Mouse (Mus musculus): ENCODE data around the gene Depdc1a. TPM values are rescaled to one million over a fixed set of nuclear protein-coding genes. Genes with fewer than 3 reads are reported as not detected.
"Not testable (repeated sequence)": the region's sequence is repeated elsewhere in the genome, so short reads cannot be mapped to it uniquely, and the experiment has no call there.

The Depdc1a gene
- 27.7 and 28.5 TPM in 2 replicates for polyA plus RNA-seq (2016; fragmentation: Nextera tagmentation; extraction: Ambion mirVana)

DNA sequence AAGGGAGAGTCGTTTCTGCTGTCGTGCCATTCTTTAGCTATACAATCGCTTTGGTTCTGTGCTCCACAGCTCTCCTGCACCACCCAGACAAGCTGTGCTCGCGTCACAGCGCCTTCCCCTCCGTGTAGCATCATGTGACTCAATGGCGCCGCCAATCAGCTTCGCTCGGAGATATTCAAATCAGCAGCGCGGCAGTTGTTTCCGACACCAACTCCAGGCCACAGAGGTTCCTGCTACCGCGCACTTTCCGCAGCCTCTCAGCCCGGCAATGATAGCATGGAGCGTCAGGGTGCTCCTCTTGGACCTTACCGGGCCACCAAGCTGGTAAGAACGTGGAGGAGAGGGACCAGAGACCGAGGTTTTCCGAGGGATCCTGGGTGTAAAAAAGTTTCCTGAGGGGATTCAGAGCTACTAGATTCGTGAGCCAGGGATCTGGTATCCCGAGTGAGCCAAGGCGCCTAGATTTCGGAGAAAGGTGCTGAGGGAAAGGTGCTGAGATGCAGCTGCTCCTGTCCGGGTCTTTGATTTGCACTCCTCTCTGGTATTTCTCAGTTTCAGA is at the start of gene Depdc1a:
TSS of gene Depdc1a (plus strand) at position 191 of the 559 bp plus-strand sequence.
- WGBS (ENCODE audit: insufficient replicate concordance), result under 1% methylated on average over 28 of the region's 28 CpGs
- peaks cover 3% of the 10 kb centered on the region; the same call in 1 of the 2 replicates for H3K4me1 ChIP-seq
- H3K4me2 ChIP-seq, result peak within 1 kb of the TSS; percentile 73
- H3K36me3 ChIP-seq, result peaks cover 12% of the 10 kb centered on the region
- peak within 1 kb of the TSS; percentile 83 for H3K27ac ChIP-seq
- peak; percentile 100 for ATAC-seq
- peak within 1 kb of the TSS; percentile 84 for H3K9ac ChIP-seq
- peak within 1 kb of the TSS; percentile 77 for H3K4me3 ChIP-seq
- no peaks in the 10 kb centered on the region for H3K9me3 ChIP-seq (replicated peaks)
- no peaks in the 10 kb centered on the region for H3K27me3 ChIP-seq (replicated peaks)

DNA sequence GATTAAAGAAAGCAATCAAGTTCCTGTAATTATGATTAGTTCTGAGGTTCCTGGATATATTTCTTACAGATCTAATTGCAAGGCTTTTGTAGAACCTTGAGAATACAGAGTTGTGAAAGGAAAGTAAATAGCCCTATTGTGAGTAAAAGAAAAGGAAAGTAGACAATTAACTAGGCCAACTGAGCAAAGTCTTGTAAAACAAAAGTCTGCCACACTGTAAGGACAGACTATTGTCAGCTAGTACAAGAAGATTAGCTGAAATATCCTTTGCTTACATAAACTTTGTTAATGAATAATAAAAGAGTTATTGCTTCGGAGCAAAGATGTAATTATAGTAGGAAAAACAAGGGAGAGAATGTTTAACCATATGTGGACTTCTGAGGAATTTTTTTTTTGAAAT is 25.2 kb upstream of the Depdc1a start:
- 55% methylated on average over 1 of the region's 1 CpGs for WGBS (ENCODE audit: insufficient replicate concordance)
- no peaks in the 10 kb centered on the region for H3K4me1 ChIP-seq
- no peaks in the 10 kb centered on the region for H3K36me3 ChIP-seq
- no peaks in the 10 kb centered on the region for H3K9me3 ChIP-seq (replicated peaks)
- H3K27me3 ChIP-seq (replicated peaks), result no peaks in the 10 kb centered on the region
- H3K4me3 ChIP-seq, result no peak overlapping the region
- ATAC-seq, result no peak
- no peak overlapping the region for H3K27ac ChIP-seq
- H3K4me2 ChIP-seq, result no peak overlapping the region
- no peak overlapping the region for H3K9ac ChIP-seq

DNA sequence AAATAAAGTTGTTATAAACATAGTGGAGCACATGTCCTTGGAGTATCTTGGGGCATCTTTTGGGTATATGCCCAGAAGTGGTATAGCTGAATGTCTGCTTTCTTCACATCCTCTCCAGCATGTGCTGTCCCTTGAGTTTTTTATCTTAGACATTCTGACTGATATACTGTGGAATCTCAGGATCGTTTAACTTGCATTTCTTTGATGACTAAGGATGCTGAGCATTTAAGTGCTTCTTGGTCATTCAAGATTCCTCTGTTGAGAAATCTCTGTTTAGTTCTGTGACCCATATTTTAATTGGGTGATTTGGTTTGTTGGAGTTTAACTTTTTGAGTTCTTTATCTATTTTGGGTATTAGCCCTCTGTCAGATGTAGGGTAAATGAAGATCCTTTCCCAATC is 19.8 kb upstream of the Depdc1a start:
- Histone ChIP-seq H3K27me3 (replicated peaks) (no peaks in the 10 kb centered on the region), H3K9me3 (replicated peaks) (no peaks in the 10 kb centered on the region), H3K27ac (no peak overlapping the region), H3K36me3 (no peaks in the 10 kb centered on the region), H3K4me1 (no peaks in the 10 kb centered on the region), H3K9ac (no peak overlapping the region), H3K4me3 (no peak overlapping the region), H3K4me2 (no peak overlapping the region)
- WGBS (ENCODE audit: insufficient replicate concordance), result 46% methylated on average over 1 of the region's 1 CpGs
- no peak for ATAC-seq

DNA sequence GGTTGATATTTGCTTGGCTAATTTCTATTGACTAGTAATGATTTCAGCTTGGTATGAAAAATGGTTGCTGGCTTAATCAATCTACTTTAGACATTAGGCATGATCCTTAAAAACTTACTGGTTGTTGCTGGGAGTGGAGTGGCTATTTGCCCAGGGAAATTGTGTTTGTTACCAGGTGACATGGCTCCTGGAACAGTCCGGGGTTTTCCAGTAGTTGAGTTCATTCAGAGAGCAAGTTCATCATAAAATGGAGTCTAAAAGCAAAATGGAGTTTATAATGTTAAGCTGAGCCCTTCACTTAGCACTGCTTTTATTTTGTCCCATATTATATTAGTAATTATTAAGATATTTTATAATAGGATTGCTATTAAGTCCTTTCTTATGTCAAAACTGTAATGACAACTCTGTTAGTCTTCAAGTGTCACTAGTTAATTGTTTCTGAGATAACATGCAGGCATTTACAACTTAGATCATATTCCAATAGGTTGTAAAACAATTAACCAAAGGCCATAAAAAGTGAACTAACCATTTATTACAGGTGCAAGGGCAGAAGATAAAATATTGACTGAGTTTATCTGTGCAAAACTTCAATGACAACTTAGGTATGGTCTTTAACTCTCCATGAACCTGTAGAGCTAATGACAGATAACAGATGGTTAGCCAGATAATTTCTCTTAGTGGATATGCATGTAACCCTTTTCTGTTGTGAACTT is 17.8 kb upstream of the Depdc1a start:
- Histone ChIP-seq H3K27ac (no peak overlapping the region), H3K9me3 (replicated peaks) (no peaks in the 10 kb centered on the region), H3K9ac (no peak overlapping the region), H3K4me3 (no peak overlapping the region), H3K4me2 (no peak overlapping the region), H3K4me1 (no peaks in the 10 kb centered on the region), H3K27me3 (replicated peaks) (no peaks in the 10 kb centered on the region), H3K36me3 (no peaks in the 10 kb centered on the region)
- no peak for ATAC-seq
- WGBS (ENCODE audit: insufficient replicate concordance), result 57% methylated on average over 1 of the region's 1 CpGs

DNA sequence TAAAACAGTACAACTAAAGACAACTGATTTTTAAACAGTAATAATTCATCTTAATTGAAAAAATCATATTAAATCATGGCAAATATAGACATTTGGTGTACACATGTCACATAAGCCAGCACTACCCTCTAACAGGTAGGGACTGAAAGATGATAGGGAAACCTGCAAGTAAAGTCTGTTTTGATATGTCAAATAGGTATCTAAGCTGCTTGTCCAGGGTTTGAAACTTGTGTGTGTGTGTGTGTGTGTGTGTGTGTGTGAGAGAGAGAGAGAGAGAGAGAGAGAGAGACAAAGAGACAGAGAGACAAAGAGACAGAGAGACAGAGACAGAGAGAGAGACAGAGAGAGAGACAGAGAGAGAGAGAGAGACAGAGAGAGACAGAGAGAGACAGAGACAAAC is 524 bp upstream of the Depdc1a start:
- not testable (repeated sequence) for H3K36me3 ChIP-seq; H3K27me3 ChIP-seq (replicated peaks); H3K9me3 ChIP-seq (replicated peaks); H3K4me1 ChIP-seq
- ATAC-seq, result peak; percentile 48
- Histone ChIP-seq H3K4me2 (peak overlapping the region; percentile 73), H3K9ac (peak overlapping the region; percentile 84), H3K27ac (peak overlapping the region; percentile 36; the same call in 1 of the 2 replicates), H3K4me3 (peak overlapping the region; percentile 77)

DNA sequence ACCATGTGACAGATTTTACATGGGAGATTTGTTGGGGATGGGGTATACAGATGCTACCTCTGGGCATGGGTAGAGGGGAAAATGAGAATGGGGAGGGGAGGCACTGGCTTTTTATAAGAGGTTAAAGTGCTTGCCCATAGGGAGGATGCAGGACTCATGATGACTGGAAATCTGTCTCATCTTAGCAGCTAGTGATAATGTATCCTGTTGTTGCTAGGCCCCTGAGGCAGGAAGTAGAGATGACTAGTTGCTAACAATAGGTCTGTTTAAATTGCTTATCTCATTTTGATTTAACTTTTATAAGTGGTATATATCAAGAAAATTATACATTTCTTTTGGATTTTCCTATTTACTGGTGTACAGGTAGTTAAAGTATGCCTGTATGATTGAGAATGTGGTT is 13.7 kb downstream of the Depdc1a start:
- H3K36me3 ChIP-seq, result peaks cover 12% of the 10 kb centered on the region

DNA sequence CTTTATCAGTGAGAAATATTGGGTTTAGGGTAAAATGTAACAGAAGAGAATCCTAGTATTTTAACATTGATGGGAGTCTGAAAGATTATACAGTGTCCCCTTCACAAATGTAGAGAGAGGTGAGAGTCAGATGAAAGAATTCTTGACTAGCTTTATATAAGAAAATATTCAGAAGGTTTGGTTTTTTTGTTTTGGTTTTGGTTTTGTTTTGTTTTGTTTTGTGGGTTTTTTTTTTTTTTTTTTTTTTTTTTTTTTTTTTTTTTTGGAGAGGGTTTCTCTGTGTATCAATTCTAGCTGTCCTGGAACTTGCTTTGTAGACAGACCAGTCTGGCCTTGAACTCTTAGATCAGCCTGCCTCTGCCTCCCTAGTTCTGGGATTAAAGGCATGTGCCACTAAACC is 33.3 kb downstream of the Depdc1a start:
- H3K4me3 ChIP-seq, result no peak overlapping the region
- H3K36me3 ChIP-seq, result peaks cover 31% of the 10 kb centered on the region
- no peaks in the 10 kb centered on the region for H3K27me3 ChIP-seq (replicated peaks)
- H3K4me2 ChIP-seq, result no peak overlapping the region
- no peak overlapping the region for H3K27ac ChIP-seq
- H3K9me3 ChIP-seq (replicated peaks), result no peaks in the 10 kb centered on the region
- H3K9ac ChIP-seq, result no peak overlapping the region
- no peaks in the 10 kb centered on the region for H3K4me1 ChIP-seq
- no peak for ATAC-seq

More for the DNA sequence above, 13.7 kb downstream of the Depdc1a start:
- H3K27me3 ChIP-seq (replicated peaks), result no peaks in the 10 kb centered on the region
- H3K4me1 ChIP-seq, result no peaks in the 10 kb centered on the region
- no peak overlapping the region for H3K4me2 ChIP-seq
- H3K9me3 ChIP-seq (replicated peaks), result no peaks in the 10 kb centered on the region
- ATAC-seq, result no peak
- H3K9ac ChIP-seq, result no peak overlapping the region
- no peak overlapping the region for H3K4me3 ChIP-seq
- H3K27ac ChIP-seq, result no peak overlapping the region

DNA sequence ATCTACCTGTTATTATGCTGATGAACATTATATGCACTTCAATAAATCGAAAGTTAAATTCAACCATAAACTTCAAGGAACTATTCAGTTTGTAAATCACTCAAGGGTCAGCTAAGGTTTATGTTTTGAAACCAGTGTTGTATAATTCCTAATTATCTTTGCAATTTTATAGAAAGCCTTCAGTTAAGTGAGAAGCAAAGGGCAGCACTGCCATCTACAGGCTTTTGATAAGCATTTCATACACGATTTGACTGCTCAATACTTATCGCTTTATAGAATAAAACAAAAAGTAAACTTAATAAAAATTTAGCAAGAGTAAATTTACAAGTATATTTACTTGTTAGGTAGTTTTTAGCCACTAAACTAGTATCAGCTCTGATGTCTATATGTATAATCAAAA is 53.1 kb downstream of the Depdc1a start:
- Histone ChIP-seq H3K27ac (no peak overlapping the region), H3K4me1 (no peaks in the 10 kb centered on the region), H3K36me3 (no peaks in the 10 kb centered on the region), H3K4me2 (no peak overlapping the region), H3K4me3 (no peak overlapping the region), H3K9ac (no peak overlapping the region), H3K9me3 (replicated peaks) (no peaks in the 10 kb centered on the region), H3K27me3 (replicated peaks) (no peaks in the 10 kb centered on the region)
- 69% methylated on average over 3 of the region's 3 CpGs for WGBS (ENCODE audit: insufficient replicate concordance)
- ATAC-seq, result no peak

DNA sequence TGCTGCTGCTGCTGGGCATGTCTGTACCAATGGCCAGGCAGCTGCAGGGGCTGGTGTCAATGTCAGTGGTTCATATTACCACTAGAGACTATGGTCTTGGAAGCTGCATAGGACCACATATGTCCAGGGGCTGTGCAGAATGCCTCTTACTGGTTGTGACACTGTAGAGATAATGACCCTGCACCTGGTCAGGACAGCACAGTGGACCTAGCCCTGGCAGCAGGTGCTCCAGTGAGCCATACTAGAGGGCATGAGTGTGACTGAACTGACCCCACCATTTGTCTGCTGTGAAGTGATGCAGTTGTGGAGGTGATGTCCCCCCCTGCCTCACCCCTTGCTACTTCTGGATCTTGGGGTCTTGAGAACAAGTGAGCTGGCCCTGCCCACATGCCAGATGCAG is 55.0 kb downstream of the Depdc1a start:
- Histone ChIP-seq H3K27ac (no peak overlapping the region), H3K4me3 (no peak overlapping the region), H3K9ac (no peak overlapping the region), H3K9me3 (replicated peaks) (no peaks in the 10 kb centered on the region), H3K36me3 (no peaks in the 10 kb centered on the region), H3K27me3 (replicated peaks) (no peaks in the 10 kb centered on the region), H3K4me2 (no peak overlapping the region), H3K4me1 (no peaks in the 10 kb centered on the region)
- no peak for ATAC-seq

Other genes starting within 250 kb of the Depdc1a start
- gene Rpe65, start 103.7 kb downstream of the Depdc1a start, polyA plus RNA-seq (2016; fragmentation: Nextera tagmentation; extraction: Ambion mirVana), result not detected in 2 replicates